Mouse (Mus musculus) intestine, embryonic 15.5 days (tissue): ENCODE data around the gene Olfr1126. TPM values are rescaled to one million over a fixed set of nuclear protein-coding genes. Genes with fewer than 3 reads are reported as not detected.
"Not testable (repeated sequence)": the region's sequence is repeated elsewhere in the genome, so short reads cannot be mapped to it uniquely, and the experiment has no call there.

ENCODE experiments used
- ATAC-seq: fragments of 200-750 bp; cut with Nextera tagmentation; 2 replicates; pipeline ENCODE4 v1.8.0; 2017; ENCODE audit warnings: moderate TSS enrichment, moderate library complexity
- H3K27ac ChIP-seq: fragments of 300-500 bp; sonication (generic); 2 replicates; pipeline ENCODE4 v1.5.1; 2015; ENCODE audit warnings: mild to moderate bottlenecking, inconsistent platforms
- H3K27me3 ChIP-seq: fragments of 300-500 bp; sonication (generic); replicated peaks from 2 replicates; pipeline ENCODE4 v1.6.1; 2015; ENCODE audit warnings: inconsistent platforms
- H3K36me3 ChIP-seq: fragments of 300-500 bp; sonication (generic); 2 replicates; pipeline ENCODE4 v1.6.1; 2015; ENCODE audit warnings: inconsistent platforms
- H3K4me1 ChIP-seq: fragments of 300-500 bp; sonication (generic); replicated peaks from 2 replicates; pipeline ENCODE4 v1.6.1; 2015; ENCODE audit warnings: inconsistent platforms
- H3K4me2 ChIP-seq: fragments of 300-500 bp; sonication (generic); replicated peaks from 2 replicates; pipeline ENCODE4 v1.6.1; 2015; ENCODE audit warnings: mild to moderate bottlenecking, inconsistent platforms
- H3K4me3 ChIP-seq: fragments of 300-500 bp; sonication (generic); replicated peaks from 2 replicates; pipeline ENCODE4 v1.5.1; 2015; ENCODE audit warnings: inconsistent platforms
- H3K9ac ChIP-seq: fragments of 300-500 bp; sonication (generic); 2 replicates; pipeline ENCODE4 v1.6.1; 2015; ENCODE audit warnings: inconsistent platforms
- H3K9me3 ChIP-seq: fragments of 300-500 bp; sonication (generic); 2 replicates; pipeline ENCODE4 v1.6.1; 2016; ENCODE audit warnings: inconsistent platforms
- WGBS: fragments of 180-500 bp; shearing (Covaris S2); methylation state at CpG from one replicate; pipeline ENCODE4 v1.1.7; 2015; 5-methylcytosine and 5-hydroxymethylcytosine counted together
- polyA plus RNA-seq: library from polyadenylated mRNA; unstranded; fragments of >200 nt; fragmentation: Nextera tagmentation; extraction: Ambion mirVana; gene quantifications from 2 replicates; pipeline ENCODE4 v1.2.1, GENCODE M21; 2015

Gene Olfr1126
- polyA plus RNA-seq, result not detected in 2 replicates

DNA sequence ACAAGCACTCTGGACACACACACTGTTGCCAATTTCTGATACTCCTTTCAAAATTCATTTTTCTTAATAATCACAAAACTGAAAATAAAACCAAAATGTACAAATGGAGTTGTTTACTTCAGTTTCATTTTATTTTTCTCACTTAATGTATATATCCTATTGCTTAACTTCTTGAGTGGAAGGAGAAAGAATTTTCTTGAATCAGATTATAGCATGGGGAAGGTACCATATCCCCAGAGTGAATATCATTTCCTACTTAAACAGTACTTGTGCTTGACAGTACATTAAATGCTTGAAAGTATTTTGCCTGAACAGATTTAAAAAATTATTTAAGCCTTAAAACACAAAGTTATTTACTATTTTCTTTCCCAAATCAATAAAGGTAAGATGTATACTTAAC lies at the start of gene Olfr1126:
Olfr1126 (plus strand) TSS at position 301 of the 400 bp plus-strand sequence.
- no peaks in the 10 kb centered on the region for H3K36me3 ChIP-seq
- no peak within 1 kb of the TSS for H3K27ac ChIP-seq
- no peaks in the 10 kb centered on the region for H3K9me3 ChIP-seq
- no peak within 1 kb of the TSS for H3K4me2 ChIP-seq
- H3K27me3 ChIP-seq, result no peaks in the 10 kb centered on the region
- no peaks in the 10 kb centered on the region for H3K4me1 ChIP-seq
- no peak within 1 kb of the TSS for H3K4me3 ChIP-seq
- no peak for ATAC-seq
- H3K9ac ChIP-seq, result no peak within 1 kb of the TSS

DNA sequence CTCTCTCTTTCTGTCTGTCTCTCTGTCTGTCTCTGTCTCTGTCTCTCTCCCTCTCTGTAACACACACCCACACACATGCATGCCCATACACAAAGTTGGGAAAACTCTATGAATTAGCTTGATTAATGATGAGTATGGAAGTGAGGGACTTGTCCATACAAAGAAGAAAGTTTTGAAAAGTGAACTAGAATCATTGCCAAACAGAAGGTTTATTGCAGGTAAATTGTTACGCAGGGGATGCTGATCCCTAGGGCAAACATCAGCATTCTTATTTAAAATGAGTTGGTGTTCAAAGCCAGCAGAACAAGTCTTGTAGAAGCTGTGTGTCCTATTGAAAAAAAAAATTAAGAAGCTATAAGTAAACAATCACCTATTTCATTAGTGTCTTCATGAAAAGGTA lies 37.4 kb upstream of the Olfr1126 start, which contains the start of gene Olfr1123:
Olfr1123 (plus strand) TSS at position 301 of the 400 bp plus-strand sequence.
- Histone ChIP-seq H3K27me3 (no peaks in the 10 kb centered on the region), H3K9me3 (no peaks in the 10 kb centered on the region), H3K4me2 (no peak within 1 kb of the TSS), H3K27ac (no peak within 1 kb of the TSS), H3K36me3 (no peaks in the 10 kb centered on the region), H3K4me3 (no peak within 1 kb of the TSS), H3K9ac (no peak within 1 kb of the TSS), H3K4me1 (no peaks in the 10 kb centered on the region)
- WGBS, result 74% methylated on average over 1 of the region's 1 CpGs
- no peak for ATAC-seq

DNA sequence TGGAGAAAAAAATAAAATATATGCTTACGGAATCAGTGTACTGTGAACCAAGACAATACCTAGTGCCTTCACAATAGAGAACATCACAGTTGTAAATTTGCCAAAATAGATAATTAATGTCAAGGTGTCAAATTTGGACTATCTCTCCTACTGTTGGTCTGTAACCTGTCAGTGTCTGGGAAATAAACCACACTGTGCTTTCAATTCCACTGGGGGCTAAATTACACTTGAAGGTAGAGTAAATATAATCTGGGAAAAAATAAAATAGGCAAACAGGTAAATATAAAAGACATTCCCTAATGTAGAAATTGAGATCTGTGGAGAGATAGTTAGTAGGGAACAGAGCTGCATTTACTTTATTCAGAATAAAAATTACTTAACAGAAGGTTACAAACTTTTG lies 23.8 kb upstream of the Olfr1126 start, which contains the start of gene Olfr1124:
Olfr1124 (plus strand) TSS at position 301 of the 400 bp plus-strand sequence.
- Histone ChIP-seq H3K4me1 (no peaks in the 10 kb centered on the region), H3K27me3 (no peaks in the 10 kb centered on the region), H3K9ac (no peak within 1 kb of the TSS), H3K4me3 (no peak within 1 kb of the TSS), H3K36me3 (no peaks in the 10 kb centered on the region), H3K9me3 (no peaks in the 10 kb centered on the region), H3K4me2 (no peak within 1 kb of the TSS), H3K27ac (no peak within 1 kb of the TSS)
- 98% methylated on average over 1 of the region's 1 CpGs for WGBS
- no peak for ATAC-seq

DNA sequence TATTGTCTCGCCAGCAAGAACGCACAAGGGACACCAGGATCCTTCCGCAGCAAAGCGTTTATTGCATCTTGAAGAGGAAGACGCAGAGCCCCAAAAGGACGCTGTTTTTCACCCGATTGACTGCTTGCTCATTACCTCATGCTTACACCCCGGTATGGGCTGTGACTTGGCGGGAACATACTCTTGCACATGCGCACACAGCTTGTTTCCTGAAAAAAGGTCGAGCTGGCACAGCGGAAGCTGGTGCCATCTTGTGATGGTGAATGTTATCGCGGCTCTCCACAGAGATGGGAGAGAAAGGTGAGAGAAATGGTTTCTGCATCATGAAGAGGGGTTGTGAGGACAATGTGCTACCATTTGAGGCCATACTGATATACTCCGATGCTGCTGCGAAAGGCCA lies 16.0 kb upstream of the Olfr1126 start:
- Histone ChIP-seq H3K9me3 (no peaks in the 10 kb centered on the region), H3K4me1 (no peaks in the 10 kb centered on the region), H3K27ac (no peak overlapping the region), H3K4me3 (no peak overlapping the region), H3K4me2 (no peak overlapping the region), H3K36me3 (no peaks in the 10 kb centered on the region), H3K9ac (no peak overlapping the region), H3K27me3 (no peaks in the 10 kb centered on the region)
- ATAC-seq, result no peak
- 90% methylated on average over 16 of the region's 16 CpGs for WGBS

DNA sequence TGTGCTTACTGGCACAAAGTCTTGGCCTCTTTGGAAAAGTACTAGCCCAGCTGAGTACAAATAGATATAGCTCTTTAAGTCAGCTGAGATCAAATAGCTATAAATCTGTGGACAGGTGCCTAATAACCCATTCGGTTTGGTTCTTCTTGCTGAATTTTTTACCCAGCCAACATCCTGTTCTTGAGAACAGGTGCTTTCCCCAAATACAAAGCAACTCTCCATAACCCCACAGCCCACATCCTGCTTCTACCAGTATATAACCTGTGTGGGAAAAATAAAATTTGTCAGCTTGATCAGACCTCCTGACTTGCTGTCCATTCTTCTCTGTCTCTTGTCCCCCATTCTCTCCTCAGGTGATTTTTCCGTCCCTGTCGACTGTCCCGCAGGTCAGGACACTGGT lies 8.0 kb downstream of the Olfr1126 start:
- Histone ChIP-seq H3K9me3 (no peaks in the 10 kb centered on the region), H3K4me1 (no peaks in the 10 kb centered on the region), H3K27me3 (no peaks in the 10 kb centered on the region), H3K36me3 (no peaks in the 10 kb centered on the region), H3K4me3 (no peak overlapping the region), H3K9ac (no peak overlapping the region), H3K27ac (no peak overlapping the region), H3K4me2 (no peak overlapping the region)
- no peak for ATAC-seq
- 91% methylated on average over 4 of the region's 4 CpGs for WGBS

DNA sequence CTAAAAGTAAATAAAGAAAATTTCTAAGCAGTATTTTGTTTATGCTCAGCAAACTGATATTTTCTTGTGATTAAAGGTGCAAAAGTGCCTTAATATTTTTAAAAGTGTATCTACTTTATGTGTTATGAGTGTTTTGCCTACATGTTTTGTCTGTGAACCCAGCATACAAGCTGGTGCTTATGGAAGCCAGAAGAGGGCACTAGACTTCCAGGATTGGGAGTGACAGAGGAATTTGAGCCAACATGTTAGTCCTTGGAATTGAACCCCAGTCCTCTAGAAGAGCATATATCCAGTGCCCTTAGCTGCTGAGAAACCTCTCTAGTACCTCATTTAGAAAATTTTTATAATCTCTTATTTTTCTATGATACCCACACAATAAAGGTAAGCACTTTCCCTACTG lies 26.4 kb downstream of the Olfr1126 start:
- Histone ChIP-seq H3K9ac (no peak overlapping the region), H3K36me3 (no peaks in the 10 kb centered on the region), H3K9me3 (no peaks in the 10 kb centered on the region)

DNA sequence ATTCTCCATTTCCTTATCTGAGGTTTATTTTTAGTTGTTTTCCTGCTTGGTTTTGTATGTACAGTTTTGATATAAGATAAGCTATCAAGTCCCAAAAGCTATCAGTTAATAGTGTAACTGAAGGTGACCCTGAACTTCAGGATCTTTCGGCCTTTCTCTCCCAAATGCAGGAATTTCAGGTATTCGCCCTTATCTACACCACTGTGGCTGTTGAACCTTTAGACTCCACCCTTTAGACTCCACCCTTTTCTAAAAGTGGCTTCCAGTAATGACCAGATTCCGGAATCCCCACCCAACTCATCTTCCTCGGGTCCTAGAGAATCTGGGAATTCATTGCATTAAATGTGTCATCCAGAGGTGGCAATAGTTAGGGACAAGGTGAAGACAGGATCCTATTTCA lies 27.4 kb downstream of the Olfr1126 start:
- H3K4me2 ChIP-seq, result no peak overlapping the region
- H3K9me3 ChIP-seq, result no peaks in the 10 kb centered on the region
- 81% methylated on average over 4 of the region's 4 CpGs for WGBS
- H3K4me1 ChIP-seq, result no peaks in the 10 kb centered on the region
- no peak overlapping the region for H3K4me3 ChIP-seq
- no peaks in the 10 kb centered on the region for H3K36me3 ChIP-seq
- ATAC-seq, result no peak
- no peak overlapping the region for H3K9ac ChIP-seq
- H3K27ac ChIP-seq, result no peak overlapping the region
- no peaks in the 10 kb centered on the region for H3K27me3 ChIP-seq

More for the DNA sequence above, 26.4 kb downstream of the Olfr1126 start:
- Histone ChIP-seq H3K4me1 (no peaks in the 10 kb centered on the region), H3K4me2 (no peak overlapping the region), H3K27me3 (no peaks in the 10 kb centered on the region), H3K4me3 (no peak overlapping the region), H3K27ac (no peak overlapping the region)
- no peak for ATAC-seq

DNA sequence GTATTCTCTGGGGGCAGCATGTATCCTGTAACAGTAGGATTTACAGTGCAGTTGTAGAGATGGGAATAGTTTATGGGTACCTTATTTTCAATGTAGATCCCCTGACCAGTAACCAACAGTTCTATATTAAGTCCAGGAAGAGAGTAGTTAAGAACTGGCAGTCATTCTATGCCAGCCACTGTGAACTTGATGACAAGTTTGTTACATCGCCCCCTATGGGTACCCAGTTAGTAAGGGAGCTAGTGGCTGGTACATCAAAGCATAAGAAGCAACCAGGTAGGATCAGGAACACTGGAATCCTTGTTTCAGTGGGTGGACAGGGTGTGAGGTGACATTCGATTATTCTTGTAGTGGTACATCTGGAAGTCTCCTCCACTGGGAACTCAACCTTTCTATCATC lies 28.5 kb downstream of the Olfr1126 start:
- Histone ChIP-seq H3K4me2 (no peak overlapping the region), H3K27ac (no peak overlapping the region), H3K9ac (no peak overlapping the region), H3K4me1 (no peaks in the 10 kb centered on the region), H3K9me3 (no peaks in the 10 kb centered on the region), H3K36me3 (no peaks in the 10 kb centered on the region), H3K4me3 (no peak overlapping the region), H3K27me3 (no peaks in the 10 kb centered on the region)
- no peak for ATAC-seq
- 69% methylated on average over 2 of the region's 2 CpGs for WGBS

DNA sequence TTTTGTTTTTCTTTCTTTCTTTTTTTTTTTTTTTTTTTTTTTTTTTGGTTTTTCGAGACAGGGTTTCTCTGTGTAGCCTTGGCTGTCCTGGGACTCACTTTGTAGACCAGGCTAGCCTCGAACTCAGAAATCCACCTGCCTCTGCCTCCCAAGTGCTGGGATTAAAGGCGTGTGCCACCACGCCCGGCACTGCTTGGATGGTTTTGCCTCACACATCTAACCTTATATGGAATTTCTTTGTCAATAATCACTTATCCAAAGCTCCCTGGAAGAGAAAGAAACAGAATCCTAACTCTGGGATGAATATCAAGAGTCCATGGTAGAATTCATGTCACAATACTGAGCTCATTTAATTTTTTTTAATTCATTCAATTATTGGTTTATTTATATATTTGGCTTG lies 43.2 kb downstream of the Olfr1126 start, which contains the start of gene Pramel7:
Pramel7 (minus strand) TSS at position 101 of the 400 bp plus-strand sequence.
- H3K36me3 ChIP-seq, H3K27ac ChIP-seq, H3K4me2 ChIP-seq, H3K27me3 ChIP-seq, H3K4me1 ChIP-seq, H3K4me3 ChIP-seq, H3K9me3 ChIP-seq, ATAC-seq, H3K9ac ChIP-seq: not testable (repeated sequence)
- 90% methylated on average over 4 of the region's 5 CpGs for WGBS

DNA sequence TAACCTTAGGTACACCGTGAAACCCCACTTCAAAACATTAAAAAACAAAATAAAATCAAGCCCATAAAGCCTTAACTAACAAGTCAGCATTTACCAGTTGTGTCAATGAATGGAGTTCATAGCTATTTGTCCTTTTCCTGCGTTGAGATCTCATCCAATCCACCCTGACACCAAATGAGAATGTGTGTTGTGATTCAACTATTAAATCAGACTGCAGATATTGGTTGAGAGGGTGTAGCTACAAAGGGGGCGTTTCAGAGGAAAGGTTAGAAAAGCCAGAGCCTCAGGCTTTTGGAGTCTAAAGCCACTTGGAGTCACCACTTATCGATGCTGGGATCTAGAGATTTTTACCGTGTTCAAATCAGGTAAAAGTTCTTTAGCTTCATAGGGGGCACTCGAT lies 52.5 kb downstream of the Olfr1126 start, which contains the start of gene Pramel6:
Pramel6 (plus strand) TSS at position 301 of the 400 bp plus-strand sequence.
- H3K9ac ChIP-seq, result no peak within 1 kb of the TSS
- 86% methylated on average over 6 of the region's 6 CpGs for WGBS
- H3K27me3 ChIP-seq, result no peaks in the 10 kb centered on the region
- H3K4me2 ChIP-seq, result no peak within 1 kb of the TSS
- no peak within 1 kb of the TSS for H3K4me3 ChIP-seq
- H3K27ac ChIP-seq, result no peak within 1 kb of the TSS
- H3K9me3 ChIP-seq, result no peaks in the 10 kb centered on the region
- no peaks in the 10 kb centered on the region for H3K4me1 ChIP-seq
- no peak for ATAC-seq
- H3K36me3 ChIP-seq, result no peaks in the 10 kb centered on the region

Other genes with a start within 250 kb of the Olfr1126 start
- not detected in 2 replicates for gene Olfr1113, start 245.0 kb upstream of the Olfr1126 start, polyA plus RNA-seq
- not detected in 2 replicates for gene Olfr1115, start 205.9 kb upstream of the Olfr1126 start, polyA plus RNA-seq
- not detected in 2 replicates for gene Olfr1116, start 186.4 kb upstream of the Olfr1126 start, polyA plus RNA-seq
- not detected in 2 replicates for gene Olfr1118, start 146.4 kb upstream of the Olfr1126 start, polyA plus RNA-seq
- gene Olfr1120, start 99.1 kb upstream of the Olfr1126 start, polyA plus RNA-seq, result not detected in 2 replicates
- gene Olfr1121, start 84.1 kb upstream of the Olfr1126 start, polyA plus RNA-seq, result not detected in 2 replicates
- not detected in 2 replicates for gene Olfr1122, start 68.1 kb upstream of the Olfr1126 start, polyA plus RNA-seq
- not detected in 2 replicates for gene Olfr1123, start 37.3 kb upstream of the Olfr1126 start, polyA plus RNA-seq
- 0.09 TPM in 1 of 2 replicates, not detected in the other for gene Olfr1124, start 23.7 kb upstream of the Olfr1126 start, polyA plus RNA-seq
- not detected in 2 replicates for gene Pramel7, start 43.1 kb downstream of the Olfr1126 start, polyA plus RNA-seq
- not detected in 2 replicates for gene Pramel6, start 52.6 kb downstream of the Olfr1126 start, polyA plus RNA-seq
- gene Olfr153, start 77.8 kb downstream of the Olfr1126 start, polyA plus RNA-seq, result not detected in 2 replicates
- not detected in 2 replicates for gene Olfr1128, start 91.6 kb downstream of the Olfr1126 start, polyA plus RNA-seq
- not detected in 2 replicates for gene Olfr1129, start 119.9 kb downstream of the Olfr1126 start, polyA plus RNA-seq
- not detected in 2 replicates for gene Olfr1130, start 152.2 kb downstream of the Olfr1126 start, polyA plus RNA-seq
- gene Olfr1131, start 173.1 kb downstream of the Olfr1126 start, polyA plus RNA-seq, result not detected in 2 replicates
- not detected in 2 replicates for gene Olfr1132, start 183.6 kb downstream of the Olfr1126 start, polyA plus RNA-seq
- not detected in 2 replicates for gene Olfr1133, start 193.4 kb downstream of the Olfr1126 start, polyA plus RNA-seq
- gene Olfr1134, start 204.5 kb downstream of the Olfr1126 start, polyA plus RNA-seq, result not detected in 2 replicates
- not detected in 2 replicates for gene Olfr1135, start 219.7 kb downstream of the Olfr1126 start, polyA plus RNA-seq
- not detected in 2 replicates for gene Olfr1136, start 240.0 kb downstream of the Olfr1126 start, polyA plus RNA-seq